Mouse (Mus musculus): ENCODE measurements around the gene Tln2.
A peak's percentile ranks its signal among the peaks of the same experiment; 100 is the strongest.

Tln2 gene

GRCm38 (mm10) chr9:67559603-67560002 is at the start of gene Tln2:
Tln2 (minus strand) TSS chr9:67559703.
- DNase-seq (ENCODE audit: low spot score in 2 of 2), result no peak

GRCm38 (mm10) chr9:67609226-67609625 is 49.7 kb upstream of the Tln2 start:
- no peak for DNase-seq (ENCODE audit: low spot score in 2 of 2)

GRCm38 (mm10) chr9:67607786-67608366 is 48.4 kb upstream of the Tln2 start:
- DNase-seq (ENCODE audit: low spot score in 2 of 2), result no peak

GRCm38 (mm10) chr9:67607268-67607667 is 47.8 kb upstream of the Tln2 start:
- no peak for DNase-seq (ENCODE audit: low spot score in 2 of 2)

- DNase-seq (ENCODE audit: low spot score in 2 of 2), result no peak
Measured at GRCm38 (mm10) chr9:67605867-67606435, 46.4 kb upstream of the Tln2 start.

GRCm38 (mm10) chr9:67604940-67605339 is 45.4 kb upstream of the Tln2 start:
- DNase-seq (ENCODE audit: low spot score in 2 of 2), result no peak

- DNase-seq (ENCODE audit: low spot score in 2 of 2), result no peak
Measured at GRCm38 (mm10) chr9:67602347-67602746, 42.8 kb upstream of the Tln2 start.

- DNase-seq (ENCODE audit: low spot score in 2 of 2), result no peak
Measured at GRCm38 (mm10) chr9:67595221-67595620, 35.7 kb upstream of the Tln2 start.

GRCm38 (mm10) chr9:67593469-67594141 is 34.1 kb upstream of the Tln2 start:
- no peak for DNase-seq (ENCODE audit: low spot score in 2 of 2)

- no peak for DNase-seq (ENCODE audit: low spot score in 2 of 2)
Measured at GRCm38 (mm10) chr9:67592726-67593125, 33.2 kb upstream of the Tln2 start.

GRCm38 (mm10) chr9:67587111-67587510 is 27.6 kb upstream of the Tln2 start:
- no peak for DNase-seq (ENCODE audit: low spot score in 2 of 2)

GRCm38 (mm10) chr9:67586489-67586888 is 27.0 kb upstream of the Tln2 start:
- no peak for DNase-seq (ENCODE audit: low spot score in 2 of 2)

GRCm38 (mm10) chr9:67584871-67585270 is 25.4 kb upstream of the Tln2 start:
- DNase-seq (ENCODE audit: low spot score in 2 of 2), result no peak

GRCm38 (mm10) chr9:67581581-67582280 is 22.2 kb upstream of the Tln2 start:
- peak; percentile 14 for DNase-seq (ENCODE audit: low spot score in 2 of 2)

- no peak for DNase-seq (ENCODE audit: low spot score in 2 of 2)
Measured at GRCm38 (mm10) chr9:67579541-67579940, 20.0 kb upstream of the Tln2 start.

- DNase-seq (ENCODE audit: low spot score in 2 of 2), result no peak
Measured at GRCm38 (mm10) chr9:67574721-67575248, 15.3 kb upstream of the Tln2 start.

GRCm38 (mm10) chr9:67573683-67573979 is 14.1 kb upstream of the Tln2 start:
- no peak for DNase-seq (ENCODE audit: low spot score in 2 of 2)

- DNase-seq (ENCODE audit: low spot score in 2 of 2), result peak in 1 of 2 experiments; percentile 22
Measured at GRCm38 (mm10) chr9:67572790-67573682, 13.5 kb upstream of the Tln2 start.

GRCm38 (mm10) chr9:67565801-67566258 is 6.3 kb upstream of the Tln2 start:
- no peak for DNase-seq (ENCODE audit: low spot score in 2 of 2)

- no peak for DNase-seq (ENCODE audit: low spot score in 2 of 2)
Measured at GRCm38 (mm10) chr9:67549811-67550501, 9.5 kb downstream of the Tln2 start.

GRCm38 (mm10) chr9:67549332-67549731 is 10.2 kb downstream of the Tln2 start:
- peak; percentile 11 to 49 for DNase-seq (ENCODE audit: low spot score in 2 of 2)
